Mouse (Mus musculus): ENCODE measurements at regions not wholly inside any gene's neighbourhood (a gene's known extent, or its start where the extent isn't known, plus 50 kb on each side); places are given as distances from the start of the nearest gene placed in this dataset.

DNA sequence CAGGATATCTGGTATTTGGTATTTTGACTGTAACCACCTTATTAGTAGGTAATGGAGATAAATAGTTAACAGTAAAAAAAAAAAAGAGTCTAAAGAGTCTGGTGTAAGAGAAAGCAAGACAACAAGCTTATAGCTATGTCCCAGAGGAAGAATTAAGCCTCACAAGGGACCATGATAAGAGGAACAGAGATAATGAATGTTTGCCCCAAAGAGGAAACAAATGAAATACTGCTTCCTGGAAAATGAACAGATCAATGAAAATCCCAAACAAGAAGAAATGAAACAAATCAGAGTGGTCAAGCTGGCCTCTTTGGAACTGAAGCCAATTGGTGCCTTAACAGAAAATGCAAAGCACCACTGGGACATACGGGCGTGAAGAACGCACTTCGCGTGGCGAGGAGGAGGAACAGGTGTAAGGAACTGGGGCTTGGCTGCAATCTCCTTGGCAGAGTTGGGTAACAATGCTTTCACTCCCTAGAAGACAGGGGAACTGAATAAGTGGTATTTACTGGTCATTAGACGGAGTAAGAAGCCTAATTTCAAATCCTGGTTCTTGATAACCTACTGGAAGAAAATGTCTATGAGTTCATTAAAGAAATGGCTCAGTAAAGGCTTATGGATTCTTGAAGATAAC is 62.2 kb upstream of the Etv6 start:
- H3K9ac ChIP-seq (ENCODE audit: low read length): no peak overlapping the region
- no peaks in the 10 kb centered on the region for H3K27me3 ChIP-seq (ENCODE audit: control insufficient read depth, insufficient read depth, low read length)
- H3K4me1 ChIP-seq (ENCODE audit: control insufficient read depth, insufficient read depth, low read length): no peaks in the 10 kb centered on the region
- no peaks in the 10 kb centered on the region for H3K36me3 ChIP-seq (ENCODE audit: control insufficient read depth, insufficient read depth, low read length)
- H3K4me2 ChIP-seq (ENCODE audit: low read depth, low read length): no peak overlapping the region
- no peaks in the 10 kb centered on the region for H3K9me3 ChIP-seq (replicated peaks; ENCODE audit: control insufficient read depth, low read length)
- H3K27ac ChIP-seq (ENCODE audit: low read length): no peak overlapping the region
- no peak for ATAC-seq (ENCODE audit: insufficient read depth, low FRiP score)
- H3K4me3 ChIP-seq (replicated peaks; ENCODE audit: low read length): no peak overlapping the region
- 85% methylated on average over 7 of the region's 7 CpGs for WGBS

DNA sequence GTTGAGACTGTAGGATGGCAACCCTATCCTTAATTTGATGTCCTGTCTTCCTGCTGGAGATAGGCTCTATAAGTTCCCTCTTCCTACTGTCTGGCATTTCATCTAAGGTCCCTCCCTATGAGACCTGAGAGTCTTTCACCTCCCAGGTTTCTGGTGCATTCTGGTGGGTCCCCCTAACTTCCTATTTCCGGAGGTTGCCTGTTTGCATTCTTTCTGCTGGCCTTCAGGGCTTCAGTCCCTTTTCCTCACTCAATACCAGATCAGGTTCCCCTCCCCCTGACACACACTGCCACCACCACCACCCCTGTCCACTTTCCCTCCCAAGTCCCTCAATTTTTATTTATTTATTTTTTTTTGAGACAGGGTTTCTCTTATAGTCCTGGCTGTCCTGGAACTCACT is 59.5 kb upstream of the Etv6 start:
- WGBS: 70% methylated on average over 1 of the region's 1 CpGs
- H3K36me3 ChIP-seq (ENCODE audit: control insufficient read depth, insufficient read depth, low read length): no peaks in the 10 kb centered on the region
- H3K4me3 ChIP-seq (replicated peaks; ENCODE audit: low read length): no peak overlapping the region
- ATAC-seq (ENCODE audit: insufficient read depth, low FRiP score): no peak
- H3K9ac ChIP-seq (ENCODE audit: low read length): no peak overlapping the region
- no peak overlapping the region for H3K4me2 ChIP-seq (ENCODE audit: low read depth, low read length)
- no peaks in the 10 kb centered on the region for H3K9me3 ChIP-seq (replicated peaks; ENCODE audit: control insufficient read depth, low read length)
- no peaks in the 10 kb centered on the region for H3K27me3 ChIP-seq (ENCODE audit: control insufficient read depth, insufficient read depth, low read length)
- no peaks in the 10 kb centered on the region for H3K4me1 ChIP-seq (ENCODE audit: control insufficient read depth, insufficient read depth, low read length)
- no peak overlapping the region for H3K27ac ChIP-seq (ENCODE audit: low read length)

DNA sequence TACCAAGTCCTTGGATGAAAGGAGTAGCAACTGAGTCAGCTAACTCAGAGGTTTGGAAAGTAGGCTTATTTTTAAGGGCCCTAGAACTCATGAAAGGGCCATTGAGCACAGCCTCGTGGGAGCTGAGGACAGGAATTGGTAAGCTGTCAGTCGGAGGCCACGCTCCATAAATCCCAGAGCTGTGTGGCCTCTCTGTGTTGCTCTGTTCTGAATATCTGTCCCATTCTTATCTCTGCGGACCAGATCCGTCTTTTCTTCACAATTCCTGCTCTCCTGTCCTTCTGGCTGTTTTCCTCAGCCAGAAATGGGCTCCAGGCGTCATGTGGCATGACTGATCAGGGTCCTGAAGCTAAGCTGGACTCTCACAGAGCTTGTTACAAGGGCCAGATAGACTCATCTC is 58.6 kb upstream of the Etv6 start:
- H3K27me3 ChIP-seq (ENCODE audit: control insufficient read depth, insufficient read depth, low read length): no peaks in the 10 kb centered on the region
- H3K4me2 ChIP-seq (ENCODE audit: low read depth, low read length): no peak overlapping the region
- H3K9ac ChIP-seq (ENCODE audit: low read length): no peak overlapping the region
- no peaks in the 10 kb centered on the region for H3K36me3 ChIP-seq (ENCODE audit: control insufficient read depth, insufficient read depth, low read length)
- WGBS: 68% methylated on average over 6 of the region's 6 CpGs
- no peaks in the 10 kb centered on the region for H3K9me3 ChIP-seq (replicated peaks; ENCODE audit: control insufficient read depth, low read length)
- H3K4me3 ChIP-seq (replicated peaks; ENCODE audit: low read length): no peak overlapping the region
- H3K4me1 ChIP-seq (ENCODE audit: control insufficient read depth, insufficient read depth, low read length): no peaks in the 10 kb centered on the region
- no peak overlapping the region for H3K27ac ChIP-seq (ENCODE audit: low read length)
- ATAC-seq (ENCODE audit: insufficient read depth, low FRiP score): no peak

DNA sequence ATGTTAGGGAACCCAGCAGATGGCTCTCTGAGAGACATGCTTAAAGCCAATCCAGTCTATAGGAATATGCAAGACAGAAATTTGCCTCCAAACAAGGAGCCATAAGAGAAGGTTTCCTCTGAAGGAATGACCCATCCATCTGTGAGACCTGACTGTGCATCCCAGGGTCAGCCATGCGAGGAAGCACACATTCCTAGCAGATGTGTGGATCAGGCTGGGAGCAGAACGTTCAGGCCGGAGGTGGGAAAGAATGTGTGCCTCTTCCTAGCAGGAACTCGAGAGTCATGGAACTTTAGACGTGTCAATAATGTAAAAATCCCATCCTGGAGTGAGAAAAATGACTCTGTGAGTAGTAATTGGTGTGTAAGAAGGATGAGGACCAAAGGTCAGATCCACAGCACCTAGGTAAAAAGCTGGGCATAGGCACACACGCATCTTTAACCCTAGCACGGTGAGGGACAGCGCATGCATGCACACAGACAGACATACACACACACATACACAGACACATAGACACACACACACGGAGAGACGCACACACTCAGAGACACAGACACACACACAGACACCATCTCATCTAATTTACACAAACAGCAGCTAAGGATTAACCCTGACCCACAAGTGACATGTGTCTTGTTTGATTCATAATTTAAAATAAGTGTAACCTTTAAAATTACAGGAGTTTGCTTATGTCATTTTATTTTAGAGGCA is 51.5 kb upstream of the Etv6 start:
- WGBS: 72% methylated on average over 10 of the region's 10 CpGs
- H3K27me3 ChIP-seq (ENCODE audit: control insufficient read depth, insufficient read depth, low read length): no peaks in the 10 kb centered on the region
- no peak overlapping the region for H3K27ac ChIP-seq (ENCODE audit: low read length)
- no peak overlapping the region for H3K9ac ChIP-seq (ENCODE audit: low read length)
- no peak for ATAC-seq (ENCODE audit: insufficient read depth, low FRiP score)
- no peak overlapping the region for H3K4me2 ChIP-seq (ENCODE audit: low read depth, low read length)
- H3K36me3 ChIP-seq (ENCODE audit: control insufficient read depth, insufficient read depth, low read length): no peaks in the 10 kb centered on the region
- no peak overlapping the region for H3K4me3 ChIP-seq (replicated peaks; ENCODE audit: low read length)
- H3K4me1 ChIP-seq (ENCODE audit: control insufficient read depth, insufficient read depth, low read length): no peaks in the 10 kb centered on the region
- H3K9me3 ChIP-seq (replicated peaks; ENCODE audit: control insufficient read depth, low read length): no peaks in the 10 kb centered on the region

DNA sequence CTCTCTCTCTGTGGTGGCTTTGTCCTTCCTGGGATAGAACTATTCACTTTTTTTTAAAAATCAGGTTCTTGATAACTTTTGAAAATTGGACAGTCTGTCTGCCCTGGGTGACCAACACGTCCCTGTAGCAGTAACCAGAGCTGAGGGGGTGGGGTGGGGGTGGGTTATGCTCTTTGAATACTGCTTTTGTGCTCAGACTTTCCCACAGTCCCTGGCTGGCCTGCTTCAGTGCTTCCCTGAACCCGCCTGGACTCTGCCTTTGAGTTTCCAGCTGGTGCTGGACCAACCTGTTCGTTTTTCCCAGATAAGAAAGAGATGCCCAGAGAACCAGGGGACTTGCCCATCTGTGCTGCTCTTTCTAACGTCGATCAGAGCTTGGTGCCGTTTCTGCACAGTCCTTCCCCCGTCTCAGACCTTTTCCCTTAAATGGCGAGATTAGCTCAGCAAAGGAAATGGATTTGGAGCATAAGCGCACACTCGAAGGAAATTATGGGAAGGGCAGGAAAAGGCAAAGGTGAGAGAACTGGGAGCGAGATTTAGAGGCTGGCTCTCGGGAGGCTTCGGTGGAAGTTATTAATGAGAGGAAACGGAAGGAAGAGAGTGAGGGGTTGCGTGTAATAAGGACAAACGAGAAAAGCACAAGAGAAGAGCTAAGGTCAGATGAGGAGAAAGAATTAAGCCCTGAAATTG is 50.7 kb upstream of the Etv6 start:
- Histone ChIP-seq H3K9ac (ENCODE audit: low read length) (peak overlapping the region; percentile 20; the same call in 1 of the 2 replicates), H3K9me3 (replicated peaks; ENCODE audit: control insufficient read depth, low read length) (no peaks in the 10 kb centered on the region), H3K4me2 (ENCODE audit: low read depth, low read length) (peak overlapping the region; percentile 40), H3K36me3 (ENCODE audit: control insufficient read depth, insufficient read depth, low read length) (no peaks in the 10 kb centered on the region), H3K4me3 (replicated peaks; ENCODE audit: low read length) (no peak overlapping the region), H3K4me1 (ENCODE audit: control insufficient read depth, insufficient read depth, low read length) (no peaks in the 10 kb centered on the region), H3K27ac (ENCODE audit: low read length) (no peak overlapping the region), H3K27me3 (ENCODE audit: control insufficient read depth, insufficient read depth, low read length) (no peaks in the 10 kb centered on the region)
- WGBS: 31% methylated on average over 16 of the region's 16 CpGs
- no peak for ATAC-seq (ENCODE audit: insufficient read depth, low FRiP score)

Measured in stomach, embryonic 16.5 days (tissue).